Mouse (Mus musculus) adrenal gland, adult 18-20 months (tissue): ENCODE results near the gene Pigw. TPM values are rescaled to one million over a fixed set of nuclear protein-coding genes. Genes with fewer than 3 reads are reported as not detected.

Experiments
- DNase-seq, 2 experiments: peaks; one replicate each; pipeline ENCODE4 v3.0.0; 2021 to 2022; ENCODE audit warnings: low spot score in 2 of 2
- long read RNA-seq, 2 experiments: library from polyadenylated mRNA; stranded (forward); transcript quantifications; one replicate each; pipeline ENCODE4 v2.0.0; 2021
- total RNA-seq, 2 experiments: library from RNA; stranded (reverse); gene quantifications; 1 replicate in 1 of 2; 2 replicates in 1 of 2; pipeline ENCODE4 v1.2.3; 2021

The Pigw gene
- total RNA-seq: 1 to 10 TPM; 7.7 to 7.9 TPM
- long read RNA-seq, experiment 1, partial matches to known transcripts: 0 of 1 reads
- long read RNA-seq, experiment 1, other reads (novel, unspliced or antisense): 0 of 1 reads
- long read RNA-seq, experiment 2, partial matches to known transcripts: 0 of 4 reads
- long read RNA-seq, experiment 2, other reads (novel, unspliced or antisense): 0 of 4 reads

DNA sequence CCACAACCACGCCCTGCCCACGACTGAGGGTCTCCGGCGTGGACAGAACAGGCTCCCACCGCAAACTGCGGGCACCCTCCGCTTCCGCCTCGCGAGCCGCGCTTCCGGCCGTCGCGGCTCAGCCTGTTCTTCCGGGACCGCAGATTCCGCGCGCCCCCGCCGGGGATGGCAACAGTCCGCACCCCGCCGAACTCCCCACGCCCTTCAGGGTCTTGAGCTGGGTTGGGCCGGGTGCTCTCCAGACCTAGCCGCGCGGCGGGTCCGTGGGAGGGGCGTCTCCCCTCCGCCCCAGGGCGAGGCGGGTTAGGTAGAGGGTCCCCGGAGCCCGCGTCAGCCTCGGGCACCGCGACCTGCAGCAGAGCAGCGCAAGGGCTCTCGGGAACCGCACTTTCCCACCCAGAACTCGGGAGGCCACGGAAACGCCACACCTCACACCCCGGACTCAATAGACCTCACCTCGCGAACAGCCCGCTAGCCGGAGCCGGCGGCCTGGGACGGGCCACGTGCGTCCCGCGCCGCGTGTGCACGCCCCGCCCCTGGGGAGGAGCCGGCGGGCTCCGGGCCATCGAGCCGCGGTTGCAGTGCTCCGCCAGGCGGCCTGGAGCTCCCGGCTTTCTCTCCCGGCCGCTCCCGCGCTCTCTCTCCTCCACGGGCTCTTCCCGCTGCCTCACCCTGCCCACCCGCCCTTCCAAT, at the start of gene Pigw, which contains the start of gene Myo19:
TSS of gene Pigw (minus strand) at position 514 of the 693 bp plus-strand sequence.
TSS of gene Myo19 (plus strand) at position 377 of the 693 bp plus-strand sequence.
- DNase-seq: peak; percentile 80 to 86

DNA sequence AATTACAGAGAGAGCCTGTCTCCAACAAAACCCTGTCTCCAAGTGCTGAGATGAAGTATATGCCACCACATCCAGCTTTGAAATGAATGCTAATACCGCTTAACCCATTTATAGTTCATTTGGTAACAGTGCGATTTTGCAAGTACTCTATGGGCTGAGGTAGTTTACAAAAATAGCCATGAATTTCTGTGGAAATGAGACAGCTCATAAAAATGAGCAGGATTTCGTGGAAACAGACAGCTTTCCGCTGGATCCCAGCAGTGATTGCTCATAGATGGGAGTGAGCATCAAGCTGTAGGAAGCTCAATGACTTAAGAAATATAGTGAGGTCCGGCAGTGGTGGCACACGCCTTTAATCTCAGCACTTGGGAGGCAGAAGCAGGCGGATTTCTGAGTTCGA, 40.9 kb upstream of the Pigw start:
- no peak for DNase-seq

DNA sequence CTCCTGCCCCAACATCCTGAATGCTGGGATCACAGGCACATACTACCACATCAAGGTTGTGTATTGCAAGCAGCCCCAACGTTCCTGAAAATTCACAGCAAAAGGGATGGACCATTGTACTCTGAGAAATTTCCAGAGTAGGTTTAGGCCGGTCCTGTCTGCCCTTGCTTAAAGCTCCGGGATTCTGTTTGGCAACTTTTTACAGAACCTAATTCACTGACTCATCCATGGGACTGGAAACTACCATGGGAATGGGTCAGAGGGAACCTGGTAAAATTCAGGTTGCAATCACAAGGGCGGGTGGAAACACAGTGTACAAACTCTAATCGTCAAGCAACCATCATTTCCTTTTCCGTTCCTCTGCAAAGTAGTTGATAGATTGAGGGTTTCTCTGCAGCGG, 39.9 kb upstream of the Pigw start:
- DNase-seq: no peak

DNA sequence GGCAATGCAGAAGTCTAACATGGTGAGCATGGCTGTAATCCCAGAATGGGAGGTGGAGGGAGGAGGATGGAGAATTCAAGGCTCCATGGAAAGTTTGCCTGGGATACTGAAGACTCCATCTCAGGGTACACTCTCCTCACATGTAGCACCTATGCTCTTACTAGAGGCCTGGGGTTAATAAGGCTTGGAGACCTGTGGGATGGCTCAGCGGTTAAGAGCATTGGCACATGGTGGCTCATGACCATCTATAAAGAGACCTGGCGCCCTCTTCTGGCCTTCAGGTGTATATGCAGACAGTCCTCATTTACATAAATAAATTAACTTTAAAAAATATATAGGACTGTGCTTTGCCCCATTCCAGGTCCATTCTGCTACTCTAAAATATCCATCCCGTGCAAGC, 39.2 kb upstream of the Pigw start:
- DNase-seq: peak; percentile 8 to 43

DNA sequence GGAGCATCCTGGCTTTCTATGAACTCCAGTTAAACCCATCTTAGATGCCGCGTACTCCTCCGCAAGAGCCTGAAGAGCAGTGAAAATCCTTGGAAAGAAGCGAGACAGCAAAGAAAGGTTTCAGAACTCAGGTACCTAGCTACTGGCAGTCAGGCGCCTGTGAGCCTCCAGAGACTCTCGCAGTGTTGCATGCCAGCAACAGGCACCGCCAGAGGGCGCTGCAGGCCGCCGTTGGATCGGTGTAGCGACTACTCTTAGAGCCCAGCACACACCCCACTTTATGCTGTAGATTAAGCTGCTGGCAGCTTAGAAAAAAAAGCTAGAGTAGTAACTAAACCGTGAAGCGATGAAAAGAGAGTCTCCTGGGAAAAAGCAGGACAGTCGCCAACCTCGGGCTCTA, 38.3 kb upstream of the Pigw start:
- DNase-seq: peak; percentile 81 to 86

DNA sequence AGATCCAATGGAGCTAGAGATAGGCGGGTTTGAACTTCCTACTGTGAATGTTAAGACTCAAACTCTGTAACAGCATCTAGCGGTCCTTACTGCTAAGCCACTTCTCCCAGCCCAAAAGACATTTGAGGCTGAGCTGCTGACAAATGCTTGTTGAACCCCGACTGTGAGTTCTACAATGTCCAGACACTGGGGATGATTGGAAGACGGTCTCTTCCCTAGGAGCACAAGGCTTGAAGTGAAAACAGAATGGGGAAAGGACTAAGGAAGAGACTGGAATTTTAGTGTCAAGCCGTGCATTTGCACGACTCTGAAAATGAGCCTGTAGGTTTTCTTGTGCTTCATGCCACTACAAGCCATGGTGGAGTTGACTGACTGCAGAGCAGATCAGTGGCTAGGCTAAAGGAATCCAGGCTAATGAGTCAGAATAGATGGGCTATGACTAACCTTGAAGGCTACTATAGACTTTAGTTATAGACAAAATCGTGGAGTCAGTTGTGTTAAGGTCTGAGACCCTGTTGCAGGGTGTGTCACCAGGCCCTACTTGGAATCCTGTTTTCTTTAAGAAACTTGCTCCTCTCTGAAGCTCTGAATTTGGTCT, 36.7 kb upstream of the Pigw start:
- no peak for DNase-seq

DNA sequence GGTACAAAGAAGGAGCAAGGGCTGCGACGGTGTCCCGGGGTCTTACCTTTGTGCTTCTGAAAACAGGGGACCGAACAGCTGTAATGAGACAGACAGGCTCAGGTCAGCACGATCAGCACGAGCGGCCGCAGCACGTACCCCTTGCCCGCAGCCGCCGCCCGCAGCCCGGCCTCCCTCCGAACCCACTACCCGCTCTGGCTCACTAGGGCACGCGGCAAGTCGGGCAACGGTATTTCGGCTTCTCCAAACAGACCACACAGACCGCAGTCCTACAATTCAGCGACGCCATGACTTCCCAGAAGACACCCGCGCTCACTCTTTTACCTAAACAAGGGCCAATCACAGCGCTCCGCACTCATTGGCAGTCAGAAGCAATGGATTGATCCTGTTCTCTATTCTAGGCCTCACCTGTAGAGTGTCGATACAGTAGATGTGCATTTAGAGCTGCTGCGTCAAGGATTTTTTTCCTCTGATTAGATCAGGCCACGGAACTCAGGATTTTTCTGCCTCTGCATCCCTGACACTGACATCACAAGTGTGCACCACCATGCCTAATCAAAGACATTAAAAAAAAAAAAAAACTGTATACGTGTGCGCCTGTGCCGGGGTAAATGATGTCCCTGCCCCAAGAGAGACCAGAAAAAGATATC, 36.1 kb upstream of the Pigw start, which contains the start of gene Znhit3:
TSS of gene Znhit3 (minus strand) at position 314 of the 650 bp plus-strand sequence.
- peak; percentile 66 to 70 for DNase-seq

DNA sequence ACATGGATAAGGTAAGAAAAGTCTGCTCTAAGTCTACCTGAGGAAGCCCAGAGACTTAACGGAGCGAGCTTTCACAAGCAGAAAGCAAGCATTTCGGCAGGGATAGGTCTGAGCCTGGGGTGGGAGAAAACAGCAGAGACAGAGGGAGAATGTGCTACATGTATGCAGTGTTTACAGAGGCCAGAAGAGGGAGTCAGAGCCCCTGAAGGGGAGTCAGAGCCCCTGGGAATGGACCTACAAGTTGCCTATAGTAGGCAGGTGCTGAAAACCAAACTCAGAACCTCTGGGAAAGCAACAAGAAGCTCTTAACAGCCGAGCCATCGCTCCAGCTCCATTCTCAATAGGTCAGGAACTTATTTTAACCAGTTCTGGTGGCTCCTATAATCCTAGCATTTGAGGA, 34.6 kb upstream of the Pigw start:
- DNase-seq: no peak

DNA sequence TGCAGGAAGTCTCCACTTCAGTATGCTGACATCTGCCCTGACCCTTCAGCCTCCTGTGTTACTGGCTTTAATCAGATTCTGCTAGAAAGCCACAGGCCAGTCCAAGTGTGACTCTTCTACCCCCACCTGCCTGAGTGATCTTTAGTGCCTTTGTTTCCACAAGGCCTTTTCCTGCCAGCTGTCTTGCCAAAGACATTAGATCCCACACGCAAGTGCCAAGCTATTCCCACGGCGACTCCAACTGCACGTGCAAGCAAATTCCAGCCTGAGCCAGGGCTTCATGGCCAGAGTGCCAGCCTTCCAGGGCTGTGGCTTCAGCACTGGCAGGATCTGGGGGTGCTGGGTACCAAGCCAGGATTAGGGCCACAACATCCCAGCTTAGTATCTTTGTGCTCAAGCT, 30.3 kb upstream of the Pigw start:
- DNase-seq: no peak

DNA sequence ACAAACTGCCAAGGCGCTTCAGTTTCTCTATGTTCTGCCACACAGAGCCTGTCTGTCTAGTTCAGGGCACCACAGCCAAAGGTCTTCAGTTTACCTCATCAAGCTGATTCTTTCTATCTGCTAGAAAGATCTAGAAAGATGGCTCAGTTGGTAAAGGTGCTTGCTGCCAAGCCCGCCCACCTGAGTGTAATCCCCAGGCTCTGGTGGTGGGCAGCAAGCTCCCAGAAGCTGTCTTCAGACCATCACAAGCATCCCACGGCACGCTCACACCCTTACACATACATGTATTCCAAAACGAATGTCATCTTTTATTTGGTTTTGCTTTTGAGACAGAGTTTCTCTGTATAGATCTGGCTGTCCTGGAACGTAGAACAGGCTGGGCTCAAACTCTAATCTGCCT, 28.4 kb upstream of the Pigw start:
- DNase-seq: no peak

DNA sequence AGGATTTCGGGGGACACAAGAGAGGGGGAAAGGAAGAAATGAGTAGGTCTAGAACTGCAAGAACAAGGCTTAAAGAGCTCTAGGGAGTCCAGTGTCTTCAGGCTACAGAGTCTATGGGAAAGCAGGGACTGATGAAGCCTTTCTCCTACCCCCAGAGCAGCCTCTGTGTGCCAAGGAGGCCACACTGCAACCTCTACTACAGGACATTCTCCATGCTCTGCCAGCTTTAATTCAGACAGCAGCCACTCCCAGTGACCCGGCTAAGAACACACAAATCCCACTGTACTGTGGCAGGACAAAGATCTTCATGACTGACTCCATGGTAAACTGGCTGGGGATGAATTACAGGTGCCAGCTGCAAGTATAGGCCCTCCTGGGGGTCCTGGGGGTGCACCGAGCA, 27.0 kb upstream of the Pigw start:
- DNase-seq: no peak

DNA sequence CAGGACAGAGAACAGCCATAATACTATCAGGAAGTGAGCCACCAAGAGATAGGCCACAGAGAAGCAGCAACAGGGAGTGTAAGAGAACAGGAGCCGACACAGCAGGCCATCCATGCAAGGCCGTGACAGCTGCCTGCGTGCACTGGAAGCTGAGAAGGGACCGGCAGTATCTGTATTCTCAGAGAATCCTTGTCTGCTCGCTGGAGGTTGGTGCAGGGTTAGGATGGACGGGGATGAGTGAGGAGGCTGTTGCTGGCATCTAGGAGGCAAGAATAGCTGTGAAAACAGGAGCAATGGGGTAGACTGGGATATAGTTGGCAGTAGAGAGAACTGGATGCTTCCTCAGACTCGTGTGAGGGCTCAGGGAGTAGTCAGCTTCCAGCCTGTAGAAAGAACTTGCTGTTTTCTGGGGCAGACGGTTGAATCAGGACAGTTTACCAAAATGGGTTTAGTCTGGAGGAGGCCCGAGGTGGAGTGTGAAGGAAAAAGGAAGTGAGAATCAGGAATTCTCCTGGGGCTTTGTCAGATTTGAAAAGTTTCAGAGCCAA, 24.6 kb upstream of the Pigw start:
- no peak for DNase-seq

DNA sequence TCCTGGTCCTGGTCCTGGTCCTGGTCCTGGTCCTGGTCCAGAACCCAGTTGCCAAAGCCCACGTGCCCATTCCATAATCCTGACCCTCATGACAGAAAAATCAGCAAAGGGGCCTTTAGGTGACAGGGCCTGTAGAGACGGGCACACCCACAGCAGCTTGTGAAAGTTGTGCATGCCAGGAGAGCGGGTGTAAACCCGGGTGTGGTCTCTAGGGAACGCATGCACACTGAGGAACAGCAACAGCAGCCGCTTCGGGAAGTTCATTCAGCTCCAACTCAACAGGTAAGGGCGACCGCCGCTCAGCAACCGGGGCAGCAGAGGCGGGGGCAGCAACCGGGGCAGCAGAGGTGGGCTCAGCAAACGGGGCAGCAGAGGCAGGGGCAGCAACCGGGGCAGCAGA, 13.0 kb upstream of the Pigw start:
- no peak for DNase-seq

DNA sequence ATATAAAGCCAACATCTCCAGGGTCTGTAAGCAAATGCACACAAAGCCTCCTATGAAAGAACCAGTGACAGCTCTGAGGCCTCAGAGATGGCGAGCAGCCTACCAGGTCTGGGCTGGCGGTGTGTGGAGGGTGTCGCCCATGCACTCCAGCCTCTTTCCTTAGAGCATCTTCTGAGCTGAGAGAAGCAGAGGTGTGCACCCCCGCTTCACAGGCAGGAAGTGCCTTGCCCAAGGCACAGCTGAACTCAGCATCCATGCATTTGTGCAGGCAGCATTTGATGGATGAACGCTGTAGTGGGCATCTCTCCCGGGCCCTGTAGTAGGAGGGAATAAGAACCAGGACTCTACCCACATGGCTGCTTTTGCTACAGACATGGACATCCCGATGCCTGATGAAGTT, 11.6 kb upstream of the Pigw start:
- DNase-seq: no peak

DNA sequence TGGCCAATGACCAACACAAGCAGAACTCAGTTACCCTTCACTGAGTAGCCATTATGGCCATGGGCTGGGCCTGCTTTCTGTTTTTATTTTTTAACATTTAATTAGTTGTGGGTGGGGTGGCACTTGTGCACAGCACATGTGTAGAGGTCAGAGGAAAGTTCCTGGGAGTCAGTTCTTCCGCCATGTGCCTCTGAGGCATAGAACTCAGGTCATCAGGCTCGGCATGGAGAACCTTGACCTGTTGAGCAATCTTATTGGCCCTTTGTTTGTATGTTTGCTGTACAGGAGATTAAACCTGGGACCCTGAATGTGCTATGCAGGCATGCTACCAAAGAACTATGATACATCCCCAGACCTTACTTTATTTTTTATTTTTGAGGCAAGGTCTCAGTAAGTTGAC, 9.4 kb upstream of the Pigw start:
- no peak for DNase-seq

DNA sequence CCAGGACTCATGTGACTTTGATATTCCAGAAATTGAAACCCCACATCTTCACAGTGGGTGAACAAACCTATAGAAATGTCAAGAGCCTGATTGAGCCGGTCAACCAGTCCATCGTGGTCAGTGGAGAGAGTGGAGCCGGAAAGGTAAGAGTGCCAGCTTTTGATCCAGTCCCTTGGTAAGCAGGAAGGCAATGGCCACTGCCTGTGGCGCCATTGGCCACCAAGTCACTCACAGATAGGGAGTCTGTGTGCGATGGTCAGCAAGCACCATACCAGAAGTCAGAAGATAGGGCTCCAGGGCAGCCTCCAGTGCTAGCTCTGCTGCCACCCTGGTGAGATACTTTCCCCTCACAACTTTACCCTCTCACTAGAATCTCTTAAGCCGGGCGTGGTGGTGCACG, 7.9 kb upstream of the Pigw start:
- no peak for DNase-seq

DNA sequence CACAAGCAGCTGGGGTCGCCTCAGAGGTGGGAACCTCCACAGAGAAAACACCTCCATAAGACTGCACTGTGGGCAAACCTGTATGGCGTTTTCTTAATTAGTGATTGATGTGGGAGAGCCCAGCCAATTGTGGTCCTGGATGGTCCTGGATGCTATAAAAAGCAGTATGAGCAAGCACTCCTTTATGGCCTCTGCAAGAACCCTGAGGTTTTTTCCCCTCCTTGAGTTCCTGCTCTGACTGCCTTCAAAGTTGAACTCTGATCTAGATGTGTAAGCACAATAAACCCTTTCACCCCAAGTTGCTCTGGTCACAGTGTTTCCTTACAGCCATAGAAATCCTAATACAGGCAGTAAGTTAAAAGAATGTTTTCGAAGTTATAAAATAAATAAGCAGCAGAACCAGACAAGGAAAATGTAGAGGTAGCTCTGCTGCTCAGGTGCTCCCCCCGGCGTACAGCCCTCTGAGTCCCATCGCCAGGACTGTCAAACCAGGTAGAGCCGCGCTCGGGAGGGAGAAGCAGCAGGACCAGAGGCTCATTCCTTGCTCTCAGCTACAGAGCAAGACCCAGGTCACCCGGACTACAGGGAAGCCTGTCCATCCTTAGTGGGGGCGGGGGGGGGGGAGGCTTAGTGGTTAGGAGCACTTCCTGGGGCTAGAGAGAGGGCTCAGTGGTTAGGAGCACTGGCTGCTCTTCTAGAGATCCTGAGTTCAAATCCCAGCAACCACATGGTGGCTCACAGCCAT, 6.9 kb upstream of the Pigw start:
- no peak for DNase-seq

DNA sequence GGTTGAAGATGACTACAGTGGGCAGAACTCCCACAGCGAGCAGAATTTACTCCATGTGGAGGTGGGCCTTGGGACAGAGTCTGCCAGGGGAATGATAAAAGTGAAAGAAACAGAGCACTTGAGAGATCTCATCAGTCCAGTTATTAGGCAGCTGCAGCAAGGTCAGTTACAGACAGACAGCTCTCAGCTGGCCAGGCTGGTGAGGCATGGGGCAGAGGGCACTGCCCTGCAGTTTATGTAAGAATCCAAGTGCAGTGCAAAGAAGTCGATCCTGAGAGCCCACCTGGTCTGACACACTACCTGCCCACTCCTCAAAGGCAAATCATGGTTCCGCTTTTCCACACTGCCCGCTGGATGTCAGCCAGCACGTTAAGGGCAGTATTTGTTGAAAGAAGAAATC, 6.2 kb upstream of the Pigw start:
- no peak for DNase-seq

DNA sequence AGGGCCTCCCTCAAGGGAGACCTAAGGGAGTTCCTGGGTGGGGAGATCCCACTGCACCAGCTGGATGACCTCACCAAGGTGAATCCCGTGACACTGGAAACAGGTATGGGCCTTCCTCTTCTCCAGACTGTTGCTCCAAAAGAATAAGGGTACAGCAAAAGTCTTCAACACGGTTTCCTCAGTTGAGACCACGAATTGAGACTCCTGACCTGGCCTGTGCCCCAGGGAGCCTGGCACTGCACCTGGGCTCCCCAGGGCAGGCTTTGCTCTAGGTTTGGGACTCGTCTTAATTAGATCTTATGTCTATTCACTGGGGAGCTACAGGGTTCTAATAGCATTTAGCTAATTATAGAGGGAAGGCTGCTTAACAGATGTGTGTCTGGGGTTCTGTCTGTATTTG, 5.2 kb upstream of the Pigw start:
- DNase-seq: no peak

DNA sequence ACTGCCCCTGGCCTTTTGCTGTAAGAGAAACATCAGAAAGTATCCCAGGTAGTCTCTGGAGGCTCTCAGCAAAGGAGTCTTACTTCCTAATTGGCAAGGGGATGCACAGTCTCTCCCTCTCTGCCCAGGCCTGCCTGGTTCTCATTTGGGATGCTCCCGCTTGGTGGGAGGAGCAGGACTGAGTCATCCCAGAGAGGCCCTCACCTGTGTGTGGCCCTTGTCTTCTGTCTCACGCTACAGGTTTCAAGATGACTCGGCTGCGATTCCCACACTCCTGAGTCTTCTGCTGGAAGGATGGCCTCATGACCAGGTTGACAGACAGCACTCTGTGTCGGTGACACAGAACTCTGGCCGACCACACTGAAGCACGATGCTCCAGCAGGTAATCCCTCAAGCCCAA, 2.3 kb upstream of the Pigw start:
- no peak for DNase-seq

DNA sequence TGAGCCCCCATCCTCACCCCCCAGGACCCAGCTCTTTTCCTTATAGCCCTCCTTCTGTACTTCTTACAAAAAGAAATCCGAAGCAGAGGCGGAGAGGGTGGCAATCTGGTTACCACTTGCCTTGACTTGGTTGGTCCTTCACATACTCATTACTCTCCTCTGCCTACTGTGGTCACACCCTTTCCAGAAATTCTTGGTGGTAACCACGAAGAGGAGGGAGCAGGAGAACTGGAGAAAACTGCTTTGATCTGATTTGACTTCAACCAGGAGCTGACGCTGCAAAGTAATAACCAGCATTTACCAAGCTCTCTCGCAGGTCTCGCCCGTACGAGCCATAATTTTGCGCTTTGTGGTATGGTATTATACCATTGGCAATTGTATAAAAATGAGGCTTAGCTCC, 886 bp upstream of the Pigw start:
- DNase-seq: no peak
